Mouse (Mus musculus) embryonic facial prominence, embryonic 10.5 days (tissue): Measurements from ENCODE around the gene Ap2s1. TPM values are rescaled to one million over a fixed set of nuclear protein-coding genes. Genes with fewer than 3 reads are reported as not detected.
A peak's percentile ranks its signal among the peaks of the same experiment; 100 is the strongest.

Experiments
- DNase-seq: peaks from one replicate; pipeline ENCODE4 v3.0.0-alpha.2; 2017; ENCODE audit warnings: low spot score
- H3K27ac ChIP-seq: fragments of 300-500 bp; sonication (generic); replicated peaks from 2 replicates; pipeline ENCODE4 v1.5.1; 2016; ENCODE audit warnings: mild to moderate bottlenecking
- H3K27me3 ChIP-seq: fragments of 300-500 bp; sonication (generic); replicated peaks from 2 replicates; pipeline ENCODE4 v1.6.1; 2016; ENCODE audit warnings: low read depth, mild to moderate bottlenecking; ENCODE audit not compliant: poor library complexity, severe bottlenecking
- H3K36me3 ChIP-seq: fragments of 300-500 bp; sonication (generic); replicated peaks from 2 replicates; pipeline ENCODE4 v1.6.1; 2016; ENCODE audit warnings: mild to moderate bottlenecking, moderate library complexity
- H3K4me1 ChIP-seq: fragments of 300-500 bp; sonication (generic); 2 replicates; pipeline ENCODE4 v1.6.1; 2016
- H3K4me3 ChIP-seq: fragments of 300-500 bp; sonication (generic); 2 replicates; pipeline ENCODE4 v1.5.1; 2016; ENCODE audit warnings: mild to moderate bottlenecking, moderate library complexity
- H3K9me3 ChIP-seq: fragments of 300-500 bp; sonication (generic); 2 replicates; pipeline ENCODE4 v1.6.1; 2016; ENCODE audit warnings: mild to moderate bottlenecking
- WGBS: fragments of 180-500 bp; shearing (Covaris S2); methylation state at CpG from one replicate; pipeline ENCODE4 v1.1.7; 2016; 5-methylcytosine and 5-hydroxymethylcytosine counted together
- polyA plus RNA-seq: library from polyadenylated mRNA; unstranded; fragments of >200 nt; fragmentation: Nextera tagmentation; extraction: Ambion mirVana; gene quantifications from 2 replicates; pipeline ENCODE4 v1.2.1, GENCODE M21; 2016

Gene Ap2s1
- polyA plus RNA-seq, 1 experiment from 2014 or later, result 256 TPM

GRCm38 (mm10) chr7:16760292-16760691, 22.1 kb downstream of the Ap2s1 start:
- no peaks in the 10 kb centered on the region for H3K27me3 ChIP-seq
- peak; percentile 59 for DNase-seq
- no peak overlapping the region for H3K4me3 ChIP-seq
- no peaks in the 10 kb centered on the region for H3K9me3 ChIP-seq
- 18% methylated on average over 8 of the region's 8 CpGs for WGBS
- no peaks in the 10 kb centered on the region for H3K36me3 ChIP-seq
- no peak overlapping the region for H3K27ac ChIP-seq
- H3K4me1 ChIP-seq, result peaks cover 21% of the 10 kb centered on the region

DNA sequence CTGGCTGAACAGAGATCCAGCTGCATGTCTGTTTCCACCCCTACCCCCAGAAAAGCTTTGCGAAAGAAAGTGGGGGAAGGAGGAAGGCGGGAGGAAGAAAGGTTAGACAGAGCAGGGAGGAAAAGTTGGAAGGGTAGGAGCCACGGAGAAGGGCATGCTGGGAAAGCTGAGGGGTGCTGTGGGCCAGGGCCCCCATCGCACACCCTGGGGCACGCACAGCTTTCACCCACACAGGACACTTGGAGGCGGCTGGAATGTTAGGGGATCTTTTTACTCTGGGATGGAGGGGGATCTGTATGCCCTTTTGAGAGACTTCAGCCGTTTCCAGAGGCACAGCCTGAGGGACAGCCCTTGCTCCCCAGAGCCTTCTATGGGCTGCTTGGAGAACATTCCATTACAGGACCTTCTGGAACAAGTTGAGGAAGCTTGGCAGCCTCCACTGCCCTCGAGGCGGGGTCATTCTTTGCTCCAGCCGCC, 22.8 kb downstream of the Ap2s1 start:
- DNase-seq, result peak; percentile 18
- Histone ChIP-seq H3K4me3 (no peak overlapping the region), H3K27me3 (no peaks in the 10 kb centered on the region), H3K4me1 (peaks cover 25% of the 10 kb centered on the region), H3K27ac (no peak overlapping the region), H3K36me3 (no peaks in the 10 kb centered on the region), H3K9me3 (no peaks in the 10 kb centered on the region)
- 42% methylated on average over 10 of the region's 10 CpGs for WGBS

DNA sequence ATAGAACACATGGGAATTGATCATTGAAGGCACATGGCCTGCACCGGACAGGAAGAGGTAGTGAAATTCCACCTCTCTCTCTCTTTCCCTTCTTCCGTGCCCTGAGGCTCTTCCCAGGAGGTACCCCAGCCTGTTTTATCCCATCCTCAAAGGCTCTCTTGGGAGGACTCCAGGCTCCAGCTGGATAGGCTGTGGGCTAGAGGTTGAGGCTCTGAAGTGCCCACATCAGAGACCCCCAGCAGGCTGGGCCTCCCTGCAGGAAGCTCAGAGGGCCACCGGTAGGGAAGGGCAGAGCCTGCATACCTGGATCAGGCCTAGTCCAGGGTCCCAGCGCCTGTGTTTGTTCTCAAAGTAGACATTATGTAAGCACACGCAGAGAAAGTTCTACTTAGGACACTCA, 23.4 kb downstream of the Ap2s1 start:
- peaks cover 30% of the 10 kb centered on the region for H3K4me1 ChIP-seq
- DNase-seq, result no peak
- 35% methylated on average over 5 of the region's 5 CpGs for WGBS
- no peak overlapping the region for H3K27ac ChIP-seq
- H3K36me3 ChIP-seq, result no peaks in the 10 kb centered on the region
- H3K4me3 ChIP-seq, result no peak overlapping the region
- H3K27me3 ChIP-seq, result no peaks in the 10 kb centered on the region
- H3K9me3 ChIP-seq, result no peaks in the 10 kb centered on the region

GRCm38 (mm10) chr7:16763463-16764218, 25.4 kb downstream of the Ap2s1 start:
- Histone ChIP-seq H3K4me3 (no peak overlapping the region), H3K36me3 (no peaks in the 10 kb centered on the region), H3K27ac (no peak overlapping the region), H3K9me3 (no peaks in the 10 kb centered on the region), H3K27me3 (no peaks in the 10 kb centered on the region), H3K4me1 (peaks cover 34% of the 10 kb centered on the region)
- 91% methylated on average over 7 of the region's 7 CpGs for WGBS
- no peak for DNase-seq

DNA sequence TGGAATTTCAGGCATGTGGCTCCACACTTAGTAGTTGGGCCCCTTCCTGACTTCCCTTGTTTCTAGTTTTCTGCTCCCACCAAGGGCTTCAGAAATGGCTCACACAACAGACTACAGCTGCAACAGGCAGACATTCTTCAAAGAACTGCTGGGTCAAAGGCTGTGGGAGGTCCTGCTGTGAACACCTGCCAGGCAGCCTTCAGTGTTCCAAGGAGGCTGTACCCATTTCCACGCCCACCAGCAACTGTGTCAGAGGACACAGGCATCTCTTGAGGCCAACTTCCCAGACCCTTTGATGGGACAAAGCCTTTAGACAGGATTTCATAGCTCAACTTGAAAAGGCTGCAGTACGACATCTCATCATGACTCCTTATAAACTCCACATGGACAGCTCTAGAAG, 28.2 kb downstream of the Ap2s1 start:
- Histone ChIP-seq H3K36me3 (no peaks in the 10 kb centered on the region), H3K27ac (no peak overlapping the region; the same call in 1 of the 2 replicates), H3K27me3 (no peaks in the 10 kb centered on the region), H3K4me1 (peaks cover 17% of the 10 kb centered on the region), H3K4me3 (no peak overlapping the region), H3K9me3 (peaks cover 3% of the 10 kb centered on the region; the same call in 1 of the 2 replicates)
- WGBS, result 36% methylated on average over 2 of the region's 2 CpGs
- no peak for DNase-seq

DNA sequence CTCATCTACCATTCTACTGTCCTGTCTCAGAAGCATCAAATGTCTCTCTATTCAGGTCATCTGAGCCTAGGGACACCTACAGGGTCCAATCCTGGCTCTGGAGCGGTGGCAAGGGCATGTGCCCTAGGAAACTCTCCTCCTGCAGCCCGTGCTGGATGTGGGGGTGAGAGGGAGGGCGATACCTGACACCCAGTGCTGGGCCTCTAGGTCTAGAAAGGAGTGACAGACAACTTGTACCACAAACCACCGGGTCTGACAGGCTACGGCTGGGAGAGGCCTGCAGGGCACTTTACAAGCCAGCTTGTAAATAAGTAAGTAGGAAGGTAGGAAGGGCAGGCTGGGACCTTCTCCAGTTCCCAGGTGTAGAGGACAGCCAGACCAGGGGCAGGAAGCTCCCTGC, 37.7 kb downstream of the Ap2s1 start:
- no peaks in the 10 kb centered on the region for H3K27me3 ChIP-seq
- H3K9me3 ChIP-seq, result peaks cover 13% of the 10 kb centered on the region
- WGBS, result 44% methylated on average over 5 of the region's 5 CpGs
- H3K36me3 ChIP-seq, result no peaks in the 10 kb centered on the region
- no peak overlapping the region for H3K27ac ChIP-seq
- peaks cover 11% of the 10 kb centered on the region for H3K4me1 ChIP-seq
- no peak for DNase-seq
- no peak overlapping the region for H3K4me3 ChIP-seq

DNA sequence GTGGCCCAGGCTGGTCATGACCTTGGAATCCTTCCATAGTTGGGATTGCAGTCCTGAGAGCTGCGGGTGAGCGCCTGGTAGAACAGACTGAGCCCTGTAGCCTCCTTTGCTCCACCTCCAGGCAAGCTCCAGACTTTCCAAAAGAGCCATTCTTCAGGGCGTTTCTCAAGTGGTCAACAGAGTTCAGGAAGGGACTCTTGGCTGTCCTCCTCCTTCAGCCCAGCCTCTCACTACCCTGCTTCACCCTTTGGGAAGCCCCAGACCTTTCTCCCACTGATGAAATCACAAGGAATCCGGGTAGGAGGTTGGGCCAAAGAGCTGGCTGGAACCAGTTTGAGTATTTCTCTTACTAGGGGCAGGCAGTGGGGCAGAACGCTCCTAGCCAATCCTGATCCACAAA, 41.9 kb downstream of the Ap2s1 start:
- Histone ChIP-seq H3K27ac (no peak overlapping the region), H3K27me3 (no peaks in the 10 kb centered on the region), H3K4me3 (no peak overlapping the region), H3K9me3 (0 out of 2 replicates have a peak, but pooled peaks cover 4% of the 10 kb centered on the region), H3K36me3 (peaks cover 10% of the 10 kb centered on the region), H3K4me1 (peaks cover 50% of the 10 kb centered on the region)
- WGBS, result 71% methylated on average over 5 of the region's 5 CpGs
- DNase-seq, result no peak

DNA sequence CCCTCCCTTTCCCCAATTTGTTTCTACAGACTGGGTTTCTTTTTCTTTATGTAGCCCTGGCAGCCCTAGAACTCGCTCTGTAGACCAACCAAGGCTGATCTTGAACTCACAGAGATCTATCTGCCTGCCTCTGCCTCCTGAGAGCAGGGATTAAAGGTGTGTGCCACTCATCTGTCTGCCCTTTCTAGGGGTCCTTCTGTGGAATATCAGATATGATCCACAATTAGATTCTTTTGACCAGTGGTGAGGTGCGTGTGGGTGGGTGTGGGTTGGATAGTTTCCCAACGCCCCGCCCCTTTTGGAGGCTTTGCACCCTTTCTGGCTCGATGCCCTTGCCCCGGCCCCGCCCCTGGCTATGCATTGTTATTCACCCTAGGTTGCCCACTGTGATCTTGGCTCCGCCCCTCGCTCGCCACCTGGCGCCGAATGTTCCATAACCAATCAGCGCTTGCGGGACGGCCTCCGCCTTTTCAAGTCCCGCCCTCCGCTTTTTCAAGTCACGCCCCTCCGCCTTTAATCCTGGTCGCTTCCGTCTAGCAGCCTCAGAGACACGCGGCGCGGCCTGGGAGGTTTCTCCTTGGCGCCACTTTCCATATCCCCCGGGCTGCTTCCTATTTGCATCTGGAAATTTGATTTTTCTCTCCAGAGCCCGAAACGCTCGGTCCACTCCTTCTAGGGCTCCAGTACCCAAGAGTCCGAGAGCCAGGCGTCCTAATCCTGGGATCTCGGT, 42.8 kb downstream of the Ap2s1 start, which contains the start of gene Slc1a5:
Gene Slc1a5, plus strand, starts transcription at position 516 of the 730 bp plus-strand sequence.
- DNase-seq, result peak; percentile 96
- WGBS, result 3% methylated on average over 34 of the region's 34 CpGs
- Histone ChIP-seq H3K27ac (peak within 1 kb of the TSS; percentile 86), H3K9me3 (0 out of 2 replicates have a peak, but pooled peaks cover 4% of the 10 kb centered on the region), H3K36me3 (peaks cover 17% of the 10 kb centered on the region), H3K4me3 (peak within 1 kb of the TSS; percentile 80), H3K27me3 (no peaks in the 10 kb centered on the region), H3K4me1 (peaks cover 51% of the 10 kb centered on the region)

DNA sequence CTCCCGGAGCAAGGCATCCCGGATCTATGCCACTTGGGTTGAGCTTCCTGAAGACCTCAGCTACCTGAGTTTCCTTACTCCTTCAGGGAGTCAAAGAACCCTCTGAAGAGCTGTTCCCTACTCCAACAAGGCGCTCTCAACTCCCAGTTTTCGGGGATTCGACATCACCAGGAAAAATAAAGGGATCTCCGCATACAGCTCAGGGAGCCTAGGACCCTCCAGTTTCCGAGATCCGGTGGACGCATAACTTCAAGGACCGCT, 43.3 kb downstream of the Ap2s1 start:
- peaks cover 47% of the 10 kb centered on the region for H3K4me1 ChIP-seq
- under 1% methylated on average over 10 of the region's 10 CpGs for WGBS
- H3K27me3 ChIP-seq, result no peaks in the 10 kb centered on the region
- DNase-seq, result no peak
- 0 out of 2 replicates have a peak, but pooled peaks cover 4% of the 10 kb centered on the region for H3K9me3 ChIP-seq
- peak overlapping the region; percentile 86 for H3K27ac ChIP-seq
- peaks cover 22% of the 10 kb centered on the region for H3K36me3 ChIP-seq
- peak overlapping the region; percentile 80 for H3K4me3 ChIP-seq

DNA sequence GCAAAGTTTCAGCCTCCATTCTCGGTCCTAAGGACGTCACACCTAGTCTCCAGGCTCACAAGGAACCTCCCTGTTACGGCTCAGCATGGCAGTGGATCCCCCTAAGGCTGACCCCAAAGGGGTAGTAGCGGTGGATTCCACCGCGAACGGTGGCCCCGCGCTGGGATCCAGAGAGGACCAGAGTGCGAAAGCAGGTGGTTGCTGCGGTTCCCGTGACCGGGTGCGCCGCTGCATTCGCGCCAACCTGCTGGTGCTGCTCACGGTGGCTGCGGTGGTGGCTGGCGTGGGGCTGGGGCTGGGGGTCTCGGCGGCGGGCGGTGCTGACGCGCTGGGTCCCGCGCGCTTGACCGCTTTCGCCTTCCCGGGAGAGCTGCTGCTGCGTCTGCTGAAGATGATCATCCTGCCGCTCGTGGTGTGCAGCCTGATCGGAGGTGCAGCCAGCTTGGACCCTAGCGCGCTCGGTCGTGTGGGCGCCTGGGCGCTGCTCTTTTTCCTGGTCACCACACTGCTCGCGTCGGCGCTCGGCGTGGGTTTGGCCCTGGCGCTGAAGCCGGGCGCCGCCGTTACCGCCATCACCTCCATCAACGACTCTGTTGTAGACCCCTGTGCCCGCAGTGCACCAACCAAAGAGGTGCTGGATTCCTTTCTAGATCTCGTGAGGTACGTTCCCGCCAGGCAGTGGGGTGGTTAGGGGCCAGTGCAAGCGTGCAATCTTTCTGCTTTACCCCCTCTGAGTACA, 43.8 kb downstream of the Ap2s1 start:
- peaks cover 26% of the 10 kb centered on the region for H3K36me3 ChIP-seq
- peak overlapping the region; percentile 86 for H3K27ac ChIP-seq
- peaks cover 47% of the 10 kb centered on the region for H3K4me1 ChIP-seq
- no peaks in the 10 kb centered on the region for H3K27me3 ChIP-seq
- H3K4me3 ChIP-seq, result peak overlapping the region; percentile 80
- H3K9me3 ChIP-seq, result 0 out of 2 replicates have a peak, but pooled peaks cover 4% of the 10 kb centered on the region
- peak; percentile 61 for DNase-seq
- 0% methylated on average over 60 of the region's 60 CpGs for WGBS

DNA sequence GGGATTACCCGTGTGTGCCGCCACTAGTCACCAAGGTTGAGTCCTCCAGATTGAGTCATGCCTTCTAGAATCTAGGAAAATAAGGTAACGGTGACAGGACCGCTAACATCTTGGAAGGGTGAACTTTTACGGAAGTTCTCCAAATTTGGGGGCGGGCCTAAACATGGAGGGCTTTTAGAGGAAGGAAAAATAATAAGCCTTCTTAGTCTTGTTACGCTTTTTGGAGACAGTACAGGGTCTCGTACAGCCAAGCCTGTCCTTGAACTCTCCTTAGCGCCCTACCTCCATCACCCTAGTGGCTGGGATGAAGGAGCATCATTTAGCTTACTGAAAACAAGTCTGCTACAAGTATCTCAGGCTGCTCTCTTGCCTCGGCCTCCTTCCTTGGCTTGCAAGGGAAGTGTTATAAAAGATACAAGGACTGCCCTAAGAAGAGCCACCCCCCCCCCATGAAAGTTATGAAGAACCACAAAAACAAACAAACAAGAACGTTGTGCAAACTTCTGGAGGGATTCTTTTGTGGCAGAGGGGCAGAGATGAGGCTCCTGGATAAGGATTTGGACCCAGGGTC, 44.4 kb downstream of the Ap2s1 start:
- Histone ChIP-seq H3K36me3 (peaks cover 31% of the 10 kb centered on the region), H3K4me1 (peaks cover 47% of the 10 kb centered on the region), H3K9me3 (no peaks in the 10 kb centered on the region), H3K27ac (peak overlapping the region; percentile 86), H3K4me3 (peak overlapping the region; percentile 80), H3K27me3 (no peaks in the 10 kb centered on the region)
- WGBS, result 2% methylated on average over 11 of the region's 11 CpGs
- DNase-seq, result peak; percentile 21

GRCm38 (mm10) chr7:16783224-16783688, 45.0 kb downstream of the Ap2s1 start:
- Histone ChIP-seq H3K27me3 (no peaks in the 10 kb centered on the region), H3K9me3 (no peaks in the 10 kb centered on the region), H3K36me3 (peaks cover 38% of the 10 kb centered on the region), H3K4me1 (peaks cover 47% of the 10 kb centered on the region), H3K4me3 (peak overlapping the region; percentile 80), H3K27ac (peak overlapping the region; percentile 48)
- DNase-seq, result peak; percentile 26
- WGBS, result 12% methylated on average over 10 of the region's 10 CpGs
